Mouse (Mus musculus): ENCODE data around the gene Pstpip1. TPM values are rescaled to one million over a fixed set of nuclear protein-coding genes. Genes with fewer than 3 reads are reported as not detected.

Gene Pstpip1
- polyA plus RNA-seq, 1 experiment from 2014 or later: 6.2 TPM

- no peak overlapping the region for H3K9ac ChIP-seq (ENCODE audit: low read length)
- no peak for ATAC-seq (replicated peaks; ENCODE audit: extremely low read depth, insufficient read depth, low FRiP score)
- H3K36me3 ChIP-seq (ENCODE audit: control insufficient read depth, insufficient read depth): peaks cover 34% of the 10 kb centered on the region
- WGBS: 63% methylated on average over 10 of the region's 10 CpGs
- no peaks in the 10 kb centered on the region for H3K27me3 ChIP-seq (ENCODE audit: control insufficient read depth, insufficient read depth, low read length)
- H3K4me2 ChIP-seq (ENCODE audit: low read depth, low read length): no peak overlapping the region
- no peak overlapping the region for H3K4me3 ChIP-seq (ENCODE audit: low read length)
- peaks cover 47% of the 10 kb centered on the region for H3K4me1 ChIP-seq (ENCODE audit: control insufficient read depth, insufficient read depth, low read length)
- no peak overlapping the region for H3K27ac ChIP-seq (ENCODE audit: low read length)
- no peaks in the 10 kb centered on the region for H3K9me3 ChIP-seq (replicated peaks; ENCODE audit: control insufficient read depth, low read length)
Measured at GRCm38 (mm10) chr9:56131813-56132525, 42.2 kb downstream of the Pstpip1 start.

GRCm38 (mm10) chr9:56133970-56134369 is 44.2 kb downstream of the Pstpip1 start:
- no peak overlapping the region for H3K9ac ChIP-seq (ENCODE audit: low read length)
- no peak overlapping the region for H3K4me3 ChIP-seq (ENCODE audit: low read length)
- ATAC-seq (replicated peaks; ENCODE audit: extremely low read depth, insufficient read depth, low FRiP score): no peak
- 53% methylated on average over 5 of the region's 5 CpGs for WGBS
- H3K27me3 ChIP-seq (ENCODE audit: control insufficient read depth, insufficient read depth, low read length): no peaks in the 10 kb centered on the region
- peak overlapping the region; percentile 69 for H3K27ac ChIP-seq (ENCODE audit: low read length)
- no peak overlapping the region for H3K4me2 ChIP-seq (ENCODE audit: low read depth, low read length)
- no peaks in the 10 kb centered on the region for H3K9me3 ChIP-seq (replicated peaks; ENCODE audit: control insufficient read depth, low read length)
- peaks cover 47% of the 10 kb centered on the region for H3K4me1 ChIP-seq (ENCODE audit: control insufficient read depth, insufficient read depth, low read length)
- H3K36me3 ChIP-seq (ENCODE audit: control insufficient read depth, insufficient read depth): peaks cover 31% of the 10 kb centered on the region

GRCm38 (mm10) chr9:56134614-56135013 is 44.9 kb downstream of the Pstpip1 start:
- H3K27ac ChIP-seq (ENCODE audit: low read length): peak overlapping the region; percentile 69
- H3K4me3 ChIP-seq (ENCODE audit: low read length): no peak overlapping the region
- H3K27me3 ChIP-seq (ENCODE audit: control insufficient read depth, insufficient read depth, low read length): no peaks in the 10 kb centered on the region
- H3K36me3 ChIP-seq (ENCODE audit: control insufficient read depth, insufficient read depth): peaks cover 28% of the 10 kb centered on the region
- no peak overlapping the region for H3K9ac ChIP-seq (ENCODE audit: low read length)
- WGBS: 49% methylated on average over 4 of the region's 4 CpGs
- H3K4me1 ChIP-seq (ENCODE audit: control insufficient read depth, insufficient read depth, low read length): peaks cover 47% of the 10 kb centered on the region
- ATAC-seq (replicated peaks; ENCODE audit: extremely low read depth, insufficient read depth, low FRiP score): peak; percentile 35; the same call in 1 of the 2 replicates
- no peaks in the 10 kb centered on the region for H3K9me3 ChIP-seq (replicated peaks; ENCODE audit: control insufficient read depth, low read length)
- H3K4me2 ChIP-seq (ENCODE audit: low read depth, low read length): no peak overlapping the region

- H3K9ac ChIP-seq (ENCODE audit: low read length): no peak overlapping the region
- peaks cover 24% of the 10 kb centered on the region for H3K36me3 ChIP-seq (ENCODE audit: control insufficient read depth, insufficient read depth)
- peaks cover 38% of the 10 kb centered on the region for H3K4me1 ChIP-seq (ENCODE audit: control insufficient read depth, insufficient read depth, low read length)
- H3K9me3 ChIP-seq (replicated peaks; ENCODE audit: control insufficient read depth, low read length): no peaks in the 10 kb centered on the region
- no peak overlapping the region for H3K4me3 ChIP-seq (ENCODE audit: low read length)
- 84% methylated on average over 4 of the region's 4 CpGs for WGBS
- H3K27me3 ChIP-seq (ENCODE audit: control insufficient read depth, insufficient read depth, low read length): no peaks in the 10 kb centered on the region
- no peak for ATAC-seq (replicated peaks; ENCODE audit: extremely low read depth, insufficient read depth, low FRiP score)
- no peak overlapping the region for H3K27ac ChIP-seq (ENCODE audit: low read length)
- no peak overlapping the region for H3K4me2 ChIP-seq (ENCODE audit: low read depth, low read length)
Measured at GRCm38 (mm10) chr9:56135590-56136197, 45.9 kb downstream of the Pstpip1 start.

GRCm38 (mm10) chr9:56141776-56142175 is 52.0 kb downstream of the Pstpip1 start:
- H3K36me3 ChIP-seq (ENCODE audit: control insufficient read depth, insufficient read depth): peaks cover 30% of the 10 kb centered on the region
- no peak for ATAC-seq (replicated peaks; ENCODE audit: extremely low read depth, insufficient read depth, low FRiP score)
- no peak overlapping the region for H3K4me2 ChIP-seq (ENCODE audit: low read depth, low read length)
- WGBS: 65% methylated on average over 9 of the region's 9 CpGs
- H3K9me3 ChIP-seq (replicated peaks; ENCODE audit: control insufficient read depth, low read length): no peaks in the 10 kb centered on the region
- no peak overlapping the region for H3K9ac ChIP-seq (ENCODE audit: low read length)
- no peak overlapping the region for H3K4me3 ChIP-seq (ENCODE audit: low read length)
- no peaks in the 10 kb centered on the region for H3K27me3 ChIP-seq (ENCODE audit: control insufficient read depth, insufficient read depth, low read length)
- no peak overlapping the region for H3K27ac ChIP-seq (ENCODE audit: low read length)
- peaks cover 7% of the 10 kb centered on the region for H3K4me1 ChIP-seq (ENCODE audit: control insufficient read depth, insufficient read depth, low read length)

GRCm38 (mm10) chr9:56144366-56145003 is 54.7 kb downstream of the Pstpip1 start:
- no peaks in the 10 kb centered on the region for H3K9me3 ChIP-seq (replicated peaks; ENCODE audit: control insufficient read depth, low read length)
- peaks cover 14% of the 10 kb centered on the region for H3K4me1 ChIP-seq (ENCODE audit: control insufficient read depth, insufficient read depth, low read length)
- no peak overlapping the region for H3K9ac ChIP-seq (ENCODE audit: low read length)
- WGBS: 91% methylated on average over 7 of the region's 7 CpGs
- no peak overlapping the region for H3K4me3 ChIP-seq (ENCODE audit: low read length)
- H3K4me2 ChIP-seq (ENCODE audit: low read depth, low read length): no peak overlapping the region
- no peaks in the 10 kb centered on the region for H3K27me3 ChIP-seq (ENCODE audit: control insufficient read depth, insufficient read depth, low read length)
- peaks cover 26% of the 10 kb centered on the region for H3K36me3 ChIP-seq (ENCODE audit: control insufficient read depth, insufficient read depth)
- ATAC-seq (replicated peaks; ENCODE audit: extremely low read depth, insufficient read depth, low FRiP score): no peak
- H3K27ac ChIP-seq (ENCODE audit: low read length): no peak overlapping the region

- H3K36me3 ChIP-seq (ENCODE audit: control insufficient read depth, insufficient read depth): peaks cover 26% of the 10 kb centered on the region
Measured at GRCm38 (mm10) chr9:56146326-56146923, 56.7 kb downstream of the Pstpip1 start.

GRCm38 (mm10) chr9:56151745-56152481 is 62.2 kb downstream of the Pstpip1 start:
- 29% methylated on average over 7 of the region's 7 CpGs for WGBS
- peak overlapping the region; percentile 87 for H3K27ac ChIP-seq (ENCODE audit: low read length)
- H3K4me2 ChIP-seq (ENCODE audit: low read depth, low read length): peak overlapping the region; percentile 29
- H3K36me3 ChIP-seq (ENCODE audit: control insufficient read depth, insufficient read depth): peaks cover 3% of the 10 kb centered on the region; the same call in 1 of the 2 replicates
- peak; percentile 86 for ATAC-seq (replicated peaks; ENCODE audit: extremely low read depth, insufficient read depth, low FRiP score)
- peak overlapping the region; percentile 4 for H3K4me3 ChIP-seq (ENCODE audit: low read length)
- peaks cover 42% of the 10 kb centered on the region for H3K4me1 ChIP-seq (ENCODE audit: control insufficient read depth, insufficient read depth, low read length)
- H3K9ac ChIP-seq (ENCODE audit: low read length): peak overlapping the region; percentile 44; the same call in 1 of the 2 replicates
- H3K27me3 ChIP-seq (ENCODE audit: control insufficient read depth, insufficient read depth, low read length): no peaks in the 10 kb centered on the region
- H3K9me3 ChIP-seq (replicated peaks; ENCODE audit: control insufficient read depth, low read length): 0 out of 2 replicates have a peak, but pooled peaks cover 4% of the 10 kb centered on the region

More at GRCm38 (mm10) chr9:56146326-56146923, 56.7 kb downstream of the Pstpip1 start:
- Histone ChIP-seq H3K4me2 (ENCODE audit: low read depth, low read length) (no peak overlapping the region), H3K27me3 (ENCODE audit: control insufficient read depth, insufficient read depth, low read length) (no peaks in the 10 kb centered on the region), H3K9ac (ENCODE audit: low read length) (no peak overlapping the region), H3K4me3 (ENCODE audit: low read length) (no peak overlapping the region), H3K4me1 (ENCODE audit: control insufficient read depth, insufficient read depth, low read length) (peaks cover 15% of the 10 kb centered on the region), H3K27ac (ENCODE audit: low read length) (no peak overlapping the region), H3K9me3 (replicated peaks; ENCODE audit: control insufficient read depth, low read length) (0 out of 2 replicates have a peak, but pooled peaks cover 4% of the 10 kb centered on the region)
- no peak for ATAC-seq (replicated peaks; ENCODE audit: extremely low read depth, insufficient read depth, low FRiP score)
- 86% methylated on average over 16 of the region's 16 CpGs for WGBS

Data from heart, embryonic 16.5 days (tissue).